Mouse (Mus musculus): ENCODE data around the gene Itprid2.

The Itprid2 gene

GRCm38 (mm10) chr2:79651185-79651584, 16.0 kb downstream of the Itprid2 start:
- no peak for DNase-seq (ENCODE audit: low read depth, low spot score)

GRCm38 (mm10) chr2:79651701-79652100, 16.5 kb downstream of the Itprid2 start:
- no peak for DNase-seq (ENCODE audit: low read depth, low spot score)

GRCm38 (mm10) chr2:79652502-79652901, 17.4 kb downstream of the Itprid2 start:
- DNase-seq (ENCODE audit: low read depth, low spot score), result no peak

- peak; percentile 28 for DNase-seq (ENCODE audit: low read depth, low spot score)
Measured at GRCm38 (mm10) chr2:79653093-79653808, 18.1 kb downstream of the Itprid2 start.

GRCm38 (mm10) chr2:79653809-79654164, 18.6 kb downstream of the Itprid2 start:
- DNase-seq (ENCODE audit: low read depth, low spot score), result no peak

- DNase-seq (ENCODE audit: low read depth, low spot score), result no peak
Measured at GRCm38 (mm10) chr2:79657062-79657461, 21.9 kb downstream of the Itprid2 start.

- no peak for DNase-seq (ENCODE audit: low read depth, low spot score)
Measured at GRCm38 (mm10) chr2:79660417-79661185, 25.4 kb downstream of the Itprid2 start.

GRCm38 (mm10) chr2:79661486-79662104, 26.4 kb downstream of the Itprid2 start:
- no peak for DNase-seq (ENCODE audit: low read depth, low spot score)

- DNase-seq (ENCODE audit: low read depth, low spot score), result no peak
Measured at GRCm38 (mm10) chr2:79664532-79665286, 29.6 kb downstream of the Itprid2 start.

- DNase-seq (ENCODE audit: low read depth, low spot score), result no peak
Measured at GRCm38 (mm10) chr2:79665492-79665891, 30.3 kb downstream of the Itprid2 start.

- no peak for DNase-seq (ENCODE audit: low read depth, low spot score)
Measured at GRCm38 (mm10) chr2:79675266-79675665, 40.1 kb downstream of the Itprid2 start.

- DNase-seq (ENCODE audit: low read depth, low spot score), result no peak
Measured at GRCm38 (mm10) chr2:79677663-79678257, 42.6 kb downstream of the Itprid2 start.

- no peak for DNase-seq (ENCODE audit: low read depth, low spot score)
Measured at GRCm38 (mm10) chr2:79681672-79682071, 46.5 kb downstream of the Itprid2 start.

GRCm38 (mm10) chr2:79683258-79683657, 48.1 kb downstream of the Itprid2 start:
- no peak for DNase-seq (ENCODE audit: low read depth, low spot score)

- no peak for DNase-seq (ENCODE audit: low read depth, low spot score)
Measured at GRCm38 (mm10) chr2:79690838-79691237, 55.7 kb downstream of the Itprid2 start.

- no peak for DNase-seq (ENCODE audit: low read depth, low spot score)
Measured at GRCm38 (mm10) chr2:79695190-79695589, 60.0 kb downstream of the Itprid2 start.

- DNase-seq (ENCODE audit: low read depth, low spot score), result peak; percentile 21
Measured at GRCm38 (mm10) chr2:79695939-79696338, 60.8 kb downstream of the Itprid2 start.

- DNase-seq (ENCODE audit: low read depth, low spot score), result no peak
Measured at GRCm38 (mm10) chr2:79696478-79697230, 61.5 kb downstream of the Itprid2 start.

GRCm38 (mm10) chr2:79698166-79698565, 63.0 kb downstream of the Itprid2 start:
- DNase-seq (ENCODE audit: low read depth, low spot score), result no peak

- DNase-seq (ENCODE audit: low read depth, low spot score), result no peak
Measured at GRCm38 (mm10) chr2:79704773-79705172, 69.6 kb downstream of the Itprid2 start.

GRCm38 (mm10) chr2:79707575-79707974, 72.4 kb downstream of the Itprid2 start, which contains the start of gene Ppp1r1c:
Ppp1r1c (plus strand) TSS chr2:79707780.
- no peak for DNase-seq (ENCODE audit: low read depth, low spot score)

Data from skeletal muscle tissue, adult 2 months (tissue).